Comparison of ENCODE assay signal across 20 mouse cellular contexts in genomic region chr13:99754701-99755100, GRCm38 (mm10).
A peak's percentile ranks its signal among the peaks of the same experiment; 100 is the strongest.
DNase-seq lines count a peak whose midpoint lies in the region; ATAC-seq lines count a peak whose summit lies in the region.
"Had no signal": no experiment of that assay in that cellular context is flagged by ENCODE, and none has a peak within 500 bp of the region (broad histone marks: within the 10 kb centered on the region; RNA-seq: fewer than 3 reads in every experiment).

No protein-coding gene starts in this region.

- H3K4me3 ChIP-seq in forebrain, embryonic 15.5 days, result no peak overlapping the region
- H3K4me3 ChIP-seq in forebrain, embryonic 12.5 days (replicated peaks), result no peak overlapping the region
- no peak overlapping the region for H3K4me3 ChIP-seq in liver, embryonic 11.5 days (ENCODE audit: low read depth, low read length)
- H3K4me3 ChIP-seq in liver, embryonic 12.5 days, result no peak overlapping the region
- no peak overlapping the region for H3K4me3 ChIP-seq in intestine, embryonic 15.5 days (replicated peaks)
- H3K4me3 ChIP-seq: kidney, embryonic 15.5 days; midbrain, embryonic 10.5 days; stomach, embryonic 15.5 days had no signal

- 81% methylated on average over 5 of the region's 5 CpGs for WGBS in forebrain, embryonic 15.5 days
- 89% methylated on average over 5 of the region's 5 CpGs for WGBS in forebrain, embryonic 12.5 days
- 75% methylated on average over 5 of the region's 5 CpGs for WGBS in liver, embryonic 11.5 days
- 64% methylated on average over 5 of the region's 5 CpGs for WGBS in liver, embryonic 12.5 days (ENCODE audit: insufficient replicate concordance)
- 77% methylated on average over 5 of the region's 5 CpGs for WGBS in intestine, embryonic 15.5 days

- peaks cover 25% of the 10 kb centered on the region for H3K4me1 ChIP-seq in forebrain, embryonic 15.5 days
- no peaks in the 10 kb centered on the region; the same call in 1 of the 2 replicates for H3K4me1 ChIP-seq in forebrain, embryonic 12.5 days
- peaks cover 11% of the 10 kb centered on the region for H3K4me1 ChIP-seq in liver, embryonic 11.5 days (replicated peaks; ENCODE audit: control insufficient read depth, insufficient read depth, low read length)
- H3K4me1 ChIP-seq in liver, embryonic 12.5 days, result peaks cover 46% of the 10 kb centered on the region
- H3K4me1 ChIP-seq in intestine, embryonic 15.5 days (replicated peaks), result no peaks in the 10 kb centered on the region
- H3K4me1 ChIP-seq: midbrain, embryonic 10.5 days; stomach, embryonic 15.5 days had no signal

- no peak overlapping the region for H3K9ac ChIP-seq in forebrain, embryonic 15.5 days (replicated peaks)
- no peak overlapping the region for H3K9ac ChIP-seq in forebrain, embryonic 12.5 days
- H3K9ac ChIP-seq in liver, embryonic 11.5 days (ENCODE audit: low read depth, low read length), result peak overlapping the region; percentile 18; the same call in 1 of the 2 replicates
- H3K9ac ChIP-seq in liver, embryonic 12.5 days, result peak overlapping the region; percentile 46; the same call in 1 of the 2 replicates
- no peak overlapping the region for H3K9ac ChIP-seq in intestine, embryonic 15.5 days
- H3K9ac ChIP-seq: kidney, embryonic 15.5 days; stomach, embryonic 15.5 days had no signal

- H3K9me3 ChIP-seq in forebrain, embryonic 15.5 days, result no peaks in the 10 kb centered on the region
- no peaks in the 10 kb centered on the region for H3K9me3 ChIP-seq in forebrain, embryonic 12.5 days
- no peaks in the 10 kb centered on the region for H3K9me3 ChIP-seq in liver, embryonic 11.5 days (ENCODE audit: control insufficient read depth, low read length)
- H3K9me3 ChIP-seq in liver, embryonic 12.5 days (replicated peaks), result no peaks in the 10 kb centered on the region
- H3K9me3 ChIP-seq in intestine, embryonic 15.5 days, result no peaks in the 10 kb centered on the region
- H3K9me3 ChIP-seq: kidney, embryonic 15.5 days; midbrain, embryonic 10.5 days; stomach, embryonic 15.5 days had no signal

- intact Hi-C loops in heart, postnatal 10 days (cut with DNase I), result no loop called here

- H3K36me3 ChIP-seq in forebrain, embryonic 15.5 days, result no peaks in the 10 kb centered on the region
- no peaks in the 10 kb centered on the region for H3K36me3 ChIP-seq in forebrain, embryonic 12.5 days (replicated peaks)
- no peaks in the 10 kb centered on the region for H3K36me3 ChIP-seq in liver, embryonic 11.5 days (ENCODE audit: control insufficient read depth, insufficient read depth, low read length)
- H3K36me3 ChIP-seq in liver, embryonic 12.5 days, result no peaks in the 10 kb centered on the region
- no peaks in the 10 kb centered on the region for H3K36me3 ChIP-seq in intestine, embryonic 15.5 days
- H3K36me3 ChIP-seq: G1E; kidney, embryonic 15.5 days; midbrain, embryonic 10.5 days; stomach, embryonic 15.5 days had no signal

- H3K27me3 ChIP-seq in forebrain, embryonic 15.5 days, result no peaks in the 10 kb centered on the region
- H3K27me3 ChIP-seq in forebrain, embryonic 12.5 days, result no peaks in the 10 kb centered on the region
- no peaks in the 10 kb centered on the region for H3K27me3 ChIP-seq in liver, embryonic 11.5 days (replicated peaks; ENCODE audit: control insufficient read depth, insufficient read depth, low read length)
- H3K27me3 ChIP-seq in liver, embryonic 12.5 days (replicated peaks), result no peaks in the 10 kb centered on the region; the same call in 1 of the 2 replicates
- no peaks in the 10 kb centered on the region for H3K27me3 ChIP-seq in intestine, embryonic 15.5 days (replicated peaks)
- H3K27me3 ChIP-seq: stomach, embryonic 15.5 days had no signal

- ATAC-seq in forebrain, embryonic 15.5 days (replicated peaks), result peak; percentile 40; the same call in 1 of the 2 replicates
- ATAC-seq in forebrain, embryonic 12.5 days (ENCODE audit: low FRiP score), result no peak
- ATAC-seq in liver, embryonic 11.5 days (replicated peaks; ENCODE audit: low FRiP score), result peak; percentile 30; the same call in 1 of the 2 replicates
- ATAC-seq in liver, embryonic 12.5 days, result peak; percentile 45
- ATAC-seq in intestine, embryonic 15.5 days, result no peak
- ATAC-seq: intestine, postnatal 0 days had no signal

- DNase-seq in liver, embryonic 11.5 days (ENCODE audit: low spot score), result no peak
- no peak for DNase-seq in liver
- no peak for DNase-seq in gastrocnemius, postnatal 25 days
- no peak for DNase-seq in heart, postnatal 10 days
- DNase-seq: cerebellum, adult 2 months; gastrocnemius, postnatal 36 days; lung, adult 2 months; lung, postnatal 36 days; right cerebral cortex, postnatal 25 days; thymus, adult 18-20 months; thymus, postnatal 4 days had no signal

- H3K4me2 ChIP-seq in forebrain, embryonic 15.5 days (replicated peaks), result no peak overlapping the region
- no peak overlapping the region for H3K4me2 ChIP-seq in forebrain, embryonic 12.5 days
- H3K4me2 ChIP-seq in liver, embryonic 11.5 days, result no peak overlapping the region
- H3K4me2 ChIP-seq in liver, embryonic 12.5 days, result peak overlapping the region; percentile 56
- no peak overlapping the region for H3K4me2 ChIP-seq in intestine, embryonic 15.5 days (replicated peaks)
- H3K4me2 ChIP-seq: kidney, embryonic 15.5 days; stomach, embryonic 15.5 days had no signal

- H3K27ac ChIP-seq in forebrain, embryonic 15.5 days (replicated peaks), result peak overlapping the region; percentile 48; the same call in 1 of the 2 replicates
- H3K27ac ChIP-seq in forebrain, embryonic 12.5 days, result no peak overlapping the region
- no peak overlapping the region for H3K27ac ChIP-seq in liver, embryonic 11.5 days (ENCODE audit: low read depth, low read length)
- peak overlapping the region; percentile 92 for H3K27ac ChIP-seq in liver, embryonic 12.5 days
- H3K27ac ChIP-seq in intestine, embryonic 15.5 days, result no peak overlapping the region
- H3K27ac ChIP-seq: kidney, embryonic 15.5 days; midbrain, embryonic 10.5 days; stomach, embryonic 15.5 days had no signal

Comparison
In these comparisons a context has a peak if more than half of its experiments do, and no peak if none do; other contexts are left out.
1. ATAC-seq: peak in forebrain, embryonic 15.5 days (single experiment), liver, embryonic 11.5 days (single experiment) and liver, embryonic 12.5 days (single experiment); none in forebrain, embryonic 12.5 days (single experiment) and intestine, embryonic 15.5 days (single experiment).
2. H3K27ac ChIP-seq: peak in forebrain, embryonic 15.5 days (single experiment) and liver, embryonic 12.5 days (single experiment); none in forebrain, embryonic 12.5 days (single experiment), liver, embryonic 11.5 days (single experiment) and intestine, embryonic 15.5 days (single experiment).
3. H3K9ac ChIP-seq: peak in liver, embryonic 11.5 days (single experiment) and liver, embryonic 12.5 days (single experiment); none in forebrain, embryonic 15.5 days (single experiment), forebrain, embryonic 12.5 days (single experiment) and intestine, embryonic 15.5 days (single experiment).